Mouse (Mus musculus) embryonic facial prominence, embryonic 13.5 days (tissue): ENCODE data around the gene Ube3c. TPM values are rescaled to one million over a fixed set of nuclear protein-coding genes. Genes with fewer than 3 reads are reported as not detected.
"Not testable (repeated sequence)": the region's sequence is repeated elsewhere in the genome, so short reads cannot be mapped to it uniquely, and the experiment has no call there.

ENCODE experiments used
- ATAC-seq: fragments of 200-750 bp; cut with Nextera tagmentation; 2 replicates; pipeline ENCODE4 v1.8.0; 2017; ENCODE audit warnings: low read depth; ENCODE audit not compliant: insufficient number of reproducible peaks, insufficient read depth, low FRiP score, low TSS enrichment
- H3K27ac ChIP-seq: fragments of 300-500 bp; sonication (generic); 2 replicates; pipeline ENCODE4 v1.5.1; 2015; ENCODE audit warnings: moderate library complexity, mild to moderate bottlenecking, inconsistent platforms
- H3K27me3 ChIP-seq: fragments of 300-500 bp; sonication (generic); 2 replicates; pipeline ENCODE4 v1.6.1; 2015; ENCODE audit warnings: mild to moderate bottlenecking, inconsistent platforms
- H3K36me3 ChIP-seq: fragments of 300-500 bp; sonication (generic); 2 replicates; pipeline ENCODE4 v1.6.1; 2015; ENCODE audit warnings: mild to moderate bottlenecking, inconsistent platforms
- H3K4me1 ChIP-seq: fragments of 300-500 bp; sonication (generic); 2 replicates; pipeline ENCODE4 v1.6.1; 2015; ENCODE audit warnings: inconsistent platforms
- H3K4me2 ChIP-seq: fragments of 300-500 bp; sonication (generic); 2 replicates; pipeline ENCODE4 v1.6.1; 2015; ENCODE audit warnings: moderate library complexity, mild to moderate bottlenecking, inconsistent platforms
- H3K4me3 ChIP-seq: fragments of 300-500 bp; sonication (generic); 2 replicates; pipeline ENCODE4 v1.5.1; 2015; ENCODE audit warnings: mild to moderate bottlenecking, inconsistent platforms
- H3K9ac ChIP-seq: fragments of 300-500 bp; sonication (generic); 2 replicates; pipeline ENCODE4 v1.6.1; 2015; ENCODE audit warnings: mild to moderate bottlenecking, inconsistent platforms
- H3K9me3 ChIP-seq: fragments of 300-500 bp; sonication (generic); 2 replicates; pipeline ENCODE4 v1.6.1; 2016; ENCODE audit warnings: inconsistent platforms
- WGBS: fragments of 180-500 bp; shearing (Covaris S2); methylation state at CpG from one replicate; pipeline ENCODE4 v1.1.7; 2015; ENCODE audit warnings: mixed read lengths; 5-methylcytosine and 5-hydroxymethylcytosine counted together
- polyA plus RNA-seq: library from polyadenylated mRNA; unstranded; fragments of >200 nt; fragmentation: Nextera tagmentation; extraction: Ambion mirVana; gene quantifications from 2 replicates; pipeline ENCODE4 v1.2.1, GENCODE M21; 2015

The Ube3c gene
- polyA plus RNA-seq, 1 experiment from 2014 or later = 17.5 TPM

DNA sequence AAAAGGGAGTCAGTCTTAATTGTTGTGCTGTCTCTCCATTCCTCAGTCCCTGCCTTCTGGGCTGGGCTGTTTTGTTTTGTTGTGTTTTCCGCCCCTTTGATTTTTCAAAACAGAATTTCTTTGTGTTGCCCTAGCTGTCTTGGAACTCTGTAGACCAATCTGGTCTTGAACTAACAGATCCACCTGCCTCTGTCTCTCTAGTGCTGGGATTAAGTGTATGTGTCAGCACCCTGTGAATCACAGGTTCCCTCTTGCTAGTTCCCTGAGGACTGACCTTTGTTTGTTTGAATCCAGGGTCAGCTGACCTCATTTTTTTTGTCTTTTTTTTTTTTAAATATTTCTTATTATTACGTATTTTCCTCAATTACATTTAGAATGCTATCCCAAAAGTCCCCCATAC lies 60.9 kb downstream of the Ube3c start:
- Histone ChIP-seq H3K27me3 (no peaks in the 10 kb centered on the region), H3K9me3 (no peaks in the 10 kb centered on the region), H3K36me3 (peaks cover 48% of the 10 kb centered on the region), H3K4me2 (no peak overlapping the region), H3K4me1 (no peaks in the 10 kb centered on the region), H3K4me3 (no peak overlapping the region), H3K27ac (no peak overlapping the region), H3K9ac (no peak overlapping the region)
- WGBS = 98% methylated on average over 2 of the region's 2 CpGs
- no peak for ATAC-seq

DNA sequence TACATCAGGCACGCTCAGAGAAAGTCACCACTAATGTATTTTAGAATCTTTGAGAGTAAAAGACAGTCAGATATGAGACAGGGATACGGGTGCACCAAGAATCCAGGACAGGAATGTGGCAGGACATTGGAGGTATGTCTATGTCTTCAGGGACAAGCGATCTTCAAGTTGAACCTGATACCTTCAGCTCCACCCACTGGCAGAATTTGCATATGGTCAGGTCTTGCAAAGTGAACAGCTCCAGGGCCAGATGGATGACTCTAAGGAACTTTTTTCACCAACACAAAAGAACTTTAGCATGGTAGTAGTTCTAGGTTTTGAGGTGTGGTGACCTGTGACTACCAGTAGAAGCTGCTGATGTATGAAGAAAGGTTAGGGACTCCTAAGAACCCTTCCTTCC lies 62.7 kb downstream of the Ube3c start:
- Histone ChIP-seq H3K4me3 (no peak overlapping the region), H3K9ac (no peak overlapping the region), H3K4me2 (no peak overlapping the region), H3K27me3 (no peaks in the 10 kb centered on the region), H3K36me3 (peaks cover 52% of the 10 kb centered on the region), H3K9me3 (no peaks in the 10 kb centered on the region), H3K27ac (no peak overlapping the region), H3K4me1 (no peaks in the 10 kb centered on the region)
- 70% methylated on average over 3 of the region's 3 CpGs for WGBS
- no peak for ATAC-seq

DNA sequence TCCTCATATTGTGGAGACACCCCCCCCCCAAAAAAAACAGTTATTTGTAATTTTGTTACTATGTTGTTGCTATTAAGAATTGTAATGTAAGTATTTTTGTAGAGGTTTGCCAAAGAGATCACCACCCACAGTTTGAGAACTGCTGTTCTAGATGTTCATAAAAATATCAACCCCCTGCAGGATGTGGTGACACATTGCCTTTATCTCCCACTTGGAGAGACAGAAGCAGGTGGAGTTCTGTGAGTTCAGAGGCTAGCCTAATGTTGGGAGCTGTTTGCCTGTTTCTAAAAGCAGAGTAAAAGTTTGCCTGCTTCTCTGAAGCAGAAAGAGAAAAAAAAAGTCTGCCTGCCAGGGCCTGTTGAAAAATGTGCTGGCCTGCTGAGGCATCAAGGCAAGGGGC lies 67.3 kb downstream of the Ube3c start:
- Histone ChIP-seq H3K4me3 (no peak overlapping the region), H3K9me3 (no peaks in the 10 kb centered on the region), H3K4me2 (no peak overlapping the region), H3K36me3 (peaks cover 61% of the 10 kb centered on the region), H3K27me3 (no peaks in the 10 kb centered on the region), H3K4me1 (no peaks in the 10 kb centered on the region), H3K27ac (no peak overlapping the region), H3K9ac (no peak overlapping the region)
- no peak for ATAC-seq

DNA sequence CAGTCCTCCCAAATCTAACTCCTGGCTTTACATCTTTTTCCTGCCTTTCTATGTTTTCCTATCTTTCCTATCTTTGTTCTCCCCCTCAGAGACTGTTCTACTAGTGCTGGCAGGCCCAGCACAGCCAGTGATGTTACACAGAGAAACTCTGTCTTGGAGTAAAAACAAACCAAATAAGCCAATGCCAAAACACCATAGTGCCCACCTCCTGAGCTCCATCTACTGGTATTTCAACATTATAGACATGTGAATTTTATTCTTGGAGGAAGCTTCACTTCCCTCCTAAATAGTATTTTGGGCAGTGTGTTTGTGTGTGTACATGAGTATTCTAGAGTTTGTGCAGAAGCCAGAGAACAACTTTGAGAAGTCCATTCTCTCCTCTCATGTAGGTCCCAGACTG lies 67.8 kb downstream of the Ube3c start:
- no peaks in the 10 kb centered on the region for H3K4me1 ChIP-seq
- H3K36me3 ChIP-seq = peaks cover 61% of the 10 kb centered on the region
- no peak overlapping the region for H3K9ac ChIP-seq
- no peaks in the 10 kb centered on the region for H3K9me3 ChIP-seq
- H3K4me2 ChIP-seq = no peak overlapping the region
- no peak overlapping the region for H3K27ac ChIP-seq
- no peaks in the 10 kb centered on the region for H3K27me3 ChIP-seq
- no peak overlapping the region for H3K4me3 ChIP-seq
- no peak for ATAC-seq

DNA sequence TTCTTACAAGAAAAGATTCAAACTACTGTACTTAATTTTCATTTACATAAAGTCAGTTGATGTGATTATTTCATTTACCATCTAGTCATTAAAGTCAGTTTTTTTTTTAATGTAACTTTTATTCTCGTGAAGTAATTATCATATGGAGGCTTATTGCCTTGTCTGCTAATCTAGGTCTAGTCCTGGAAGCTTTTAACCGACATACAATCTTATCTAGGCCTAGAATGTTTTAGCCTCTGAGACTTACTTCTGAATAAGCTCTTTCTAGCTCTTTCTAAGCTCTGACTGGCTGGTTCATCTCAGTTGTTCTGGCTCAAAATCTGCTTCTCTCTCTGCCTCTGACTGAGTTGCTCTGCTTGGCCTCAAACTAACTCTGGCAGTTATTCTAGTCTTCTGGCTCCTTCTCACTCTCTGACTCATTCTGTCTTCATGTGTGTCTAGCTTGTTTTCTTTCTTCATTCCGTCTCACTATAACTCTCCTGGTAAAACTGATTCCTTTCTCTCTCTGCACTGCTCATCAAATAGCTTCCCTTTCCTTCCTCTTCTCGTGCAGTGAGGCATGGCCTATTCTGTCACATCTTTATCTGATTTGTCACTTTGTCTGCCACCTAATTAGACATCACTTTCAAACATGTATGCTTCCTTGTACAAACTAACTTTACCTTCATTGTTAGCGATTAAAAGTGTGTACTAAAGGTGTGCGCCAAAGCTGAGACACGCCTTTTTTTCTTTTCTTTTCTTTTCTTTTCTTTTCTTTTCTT lies 72.3 kb downstream of the Ube3c start:
- WGBS = 86% methylated on average over 7 of the region's 7 CpGs
- no peak overlapping the region for H3K4me2 ChIP-seq
- peaks cover 58% of the 10 kb centered on the region for H3K36me3 ChIP-seq

DNA sequence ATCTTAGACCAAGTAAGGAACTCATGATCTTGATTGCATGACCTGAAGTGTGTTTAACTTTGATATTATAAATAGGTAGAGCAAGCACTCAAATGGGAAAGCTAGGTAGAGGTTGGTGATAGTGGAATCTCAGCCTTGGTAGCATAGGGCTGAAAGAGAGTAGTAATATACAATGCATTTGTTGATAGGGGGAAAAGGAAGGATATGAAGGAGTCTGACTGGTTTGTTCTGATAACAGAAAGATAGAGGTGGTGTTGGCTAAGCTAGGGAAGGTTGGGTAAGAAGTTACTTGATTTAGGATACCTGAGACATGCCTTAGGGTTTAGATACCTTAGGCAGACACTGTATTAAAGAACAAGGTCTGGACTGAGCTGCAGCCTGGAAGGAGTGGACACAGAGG lies 82.7 kb downstream of the Ube3c start:
- Histone ChIP-seq H3K4me2 (no peak overlapping the region), H3K27ac (no peak overlapping the region), H3K4me3 (no peak overlapping the region), H3K27me3 (no peaks in the 10 kb centered on the region), H3K9me3 (no peaks in the 10 kb centered on the region), H3K4me1 (no peaks in the 10 kb centered on the region), H3K9ac (no peak overlapping the region), H3K36me3 (peaks cover 38% of the 10 kb centered on the region)
- no peak for ATAC-seq

More for the DNA sequence above, 72.3 kb downstream of the Ube3c start:
- H3K4me1 ChIP-seq = no peaks in the 10 kb centered on the region
- H3K9ac ChIP-seq = no peak overlapping the region
- H3K4me3 ChIP-seq = no peak overlapping the region
- H3K27me3 ChIP-seq = no peaks in the 10 kb centered on the region
- no peak for ATAC-seq
- H3K27ac ChIP-seq = no peak overlapping the region
- no peaks in the 10 kb centered on the region for H3K9me3 ChIP-seq

DNA sequence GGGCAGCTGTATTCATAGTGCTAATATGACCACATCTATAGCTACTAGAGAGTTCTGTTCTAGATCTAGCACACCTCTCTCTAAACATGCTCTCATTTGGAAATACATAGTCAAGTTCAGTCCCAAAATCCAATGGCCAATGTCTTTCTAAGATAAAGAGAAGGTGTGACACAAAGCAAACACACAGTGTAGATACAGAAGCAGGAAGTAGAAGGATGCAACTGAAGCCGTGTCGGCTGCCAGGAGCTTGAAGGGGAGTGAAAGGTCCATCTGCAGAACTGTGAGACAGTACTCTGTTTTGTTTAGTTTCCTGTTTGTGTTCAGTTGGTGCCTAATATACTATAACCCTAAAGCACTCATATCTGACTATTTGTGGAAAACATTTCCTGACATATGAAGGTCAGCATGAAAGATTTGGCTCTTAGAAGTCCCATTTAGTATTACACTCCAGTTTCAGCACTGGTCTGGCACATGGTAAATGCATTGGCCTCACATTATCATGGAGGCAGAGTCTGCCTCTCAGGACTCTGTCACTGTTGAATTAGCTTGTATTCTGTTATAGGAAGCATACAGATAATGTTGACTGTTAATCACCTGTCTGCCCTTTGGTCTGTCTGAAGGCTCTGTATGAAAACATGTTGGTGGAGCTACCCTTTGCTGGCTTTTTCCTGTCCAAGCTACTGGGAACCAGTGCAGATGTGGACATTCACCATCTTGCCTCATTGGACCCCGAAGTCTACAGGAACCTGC lies 88.7 kb downstream of the Ube3c start:
- Histone ChIP-seq H3K9ac (no peak overlapping the region), H3K9me3 (no peaks in the 10 kb centered on the region), H3K36me3 (peaks cover 40% of the 10 kb centered on the region), H3K4me1 (no peaks in the 10 kb centered on the region), H3K27me3 (no peaks in the 10 kb centered on the region), H3K4me2 (no peak overlapping the region), H3K27ac (no peak overlapping the region), H3K4me3 (no peak overlapping the region)
- 93% methylated on average over 3 of the region's 3 CpGs for WGBS
- no peak for ATAC-seq

DNA sequence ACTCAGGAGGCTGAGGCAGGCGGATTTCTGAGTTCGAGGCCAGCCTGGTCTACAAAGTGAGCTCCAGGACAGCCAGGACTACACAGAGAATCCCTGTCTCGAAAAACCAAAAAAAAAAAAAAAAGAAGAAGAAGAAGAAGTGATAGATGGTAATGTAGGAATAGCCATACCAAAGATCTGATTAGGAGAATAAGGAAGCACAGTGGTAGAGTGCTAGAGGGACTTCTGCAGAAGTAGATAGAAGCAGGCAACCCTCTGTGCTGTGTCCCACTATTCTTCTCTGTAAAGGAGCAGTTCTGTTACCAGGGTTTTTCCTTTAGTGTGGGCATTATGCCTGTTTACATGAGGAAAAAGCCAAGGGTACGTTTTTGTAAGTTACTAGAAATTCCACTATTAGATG lies 92.2 kb downstream of the Ube3c start:
- H3K27ac ChIP-seq, H3K4me2 ChIP-seq, H3K4me3 ChIP-seq, H3K4me1 ChIP-seq, H3K9ac ChIP-seq, ATAC-seq, H3K9me3 ChIP-seq, H3K27me3 ChIP-seq: not testable (repeated sequence)
- H3K36me3 ChIP-seq = peaks cover 56% of the 10 kb centered on the region
- 92% methylated on average over 4 of the region's 4 CpGs for WGBS

DNA sequence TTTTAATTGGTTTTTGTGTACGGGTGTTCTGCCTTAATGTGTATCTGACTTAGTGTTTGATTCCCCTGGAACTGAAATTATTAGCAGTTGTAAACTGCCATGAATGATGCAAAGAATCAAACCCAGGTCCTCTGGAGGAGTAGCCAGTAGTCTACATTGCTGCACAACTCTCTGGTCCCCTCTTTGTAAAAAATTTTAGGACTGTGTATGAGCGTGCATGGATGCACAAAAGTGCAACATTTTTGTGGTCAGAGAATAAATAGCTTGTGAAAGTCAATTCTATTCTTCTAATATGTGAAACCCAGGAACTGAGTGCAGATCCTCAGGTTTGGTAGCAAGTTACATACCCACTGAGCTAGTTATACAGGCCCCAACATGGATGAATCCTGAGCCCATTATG lies 96.3 kb downstream of the Ube3c start:
- no peak for ATAC-seq
- Histone ChIP-seq H3K4me1 (no peaks in the 10 kb centered on the region), H3K27me3 (no peaks in the 10 kb centered on the region), H3K9me3 (no peaks in the 10 kb centered on the region), H3K4me2 (no peak overlapping the region), H3K4me3 (no peak overlapping the region), H3K36me3 (peaks cover 66% of the 10 kb centered on the region), H3K27ac (no peak overlapping the region), H3K9ac (no peak overlapping the region)
- 90% methylated on average over 2 of the region's 2 CpGs for WGBS

DNA sequence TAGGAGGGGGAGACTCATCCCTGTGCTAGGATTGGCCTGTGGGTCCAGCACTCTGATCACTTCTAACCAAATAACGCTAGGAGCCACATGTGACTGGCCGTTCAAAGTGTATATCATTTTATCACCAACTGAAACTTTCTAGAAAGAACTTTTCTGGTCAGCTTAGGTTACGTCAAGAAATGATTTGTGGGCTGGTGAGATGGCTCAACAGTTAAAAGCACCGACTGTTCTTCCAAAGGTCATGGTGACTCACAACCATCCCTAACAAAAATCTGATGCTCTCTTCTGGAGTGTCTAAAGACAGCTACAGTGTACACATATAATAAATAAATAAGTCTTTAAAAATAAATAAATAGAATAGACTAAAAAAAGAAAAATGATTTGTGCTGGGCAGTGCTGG lies 103.5 kb downstream of the Ube3c start:
- Histone ChIP-seq H3K4me2 (no peak overlapping the region), H3K4me3 (no peak overlapping the region), H3K36me3 (peaks cover 82% of the 10 kb centered on the region), H3K27me3 (no peaks in the 10 kb centered on the region), H3K27ac (no peak overlapping the region), H3K9ac (no peak overlapping the region), H3K4me1 (no peaks in the 10 kb centered on the region), H3K9me3 (no peaks in the 10 kb centered on the region)
- no peak for ATAC-seq
- WGBS = 93% methylated on average over 4 of the region's 4 CpGs

DNA sequence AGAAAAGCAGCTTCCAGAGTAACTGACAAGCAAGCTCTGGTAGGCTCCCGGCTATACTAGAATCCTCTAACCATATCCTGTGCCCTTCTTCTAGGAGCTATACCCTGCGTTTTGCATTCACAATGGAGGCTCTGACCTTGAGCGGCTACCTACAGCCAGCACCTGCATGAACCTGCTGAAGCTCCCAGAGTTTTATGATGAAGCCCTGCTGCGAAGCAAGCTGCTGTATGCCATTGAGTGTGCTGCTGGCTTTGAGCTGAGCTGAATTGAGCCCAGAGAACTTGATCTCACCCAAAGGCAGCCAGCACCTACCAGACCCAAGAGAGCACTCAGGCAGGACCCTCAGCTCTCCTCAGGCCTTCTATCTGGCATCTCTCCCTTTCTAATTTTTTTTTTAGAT lies 105.3 kb downstream of the Ube3c start:
- H3K4me3 ChIP-seq = no peak overlapping the region
- H3K9me3 ChIP-seq = no peaks in the 10 kb centered on the region
- H3K27me3 ChIP-seq = no peaks in the 10 kb centered on the region
- H3K27ac ChIP-seq = no peak overlapping the region
- no peaks in the 10 kb centered on the region for H3K4me1 ChIP-seq
- no peak overlapping the region for H3K9ac ChIP-seq
- WGBS = 92% methylated on average over 4 of the region's 4 CpGs
- peaks cover 66% of the 10 kb centered on the region for H3K36me3 ChIP-seq
- no peak overlapping the region for H3K4me2 ChIP-seq
- ATAC-seq = no peak

DNA sequence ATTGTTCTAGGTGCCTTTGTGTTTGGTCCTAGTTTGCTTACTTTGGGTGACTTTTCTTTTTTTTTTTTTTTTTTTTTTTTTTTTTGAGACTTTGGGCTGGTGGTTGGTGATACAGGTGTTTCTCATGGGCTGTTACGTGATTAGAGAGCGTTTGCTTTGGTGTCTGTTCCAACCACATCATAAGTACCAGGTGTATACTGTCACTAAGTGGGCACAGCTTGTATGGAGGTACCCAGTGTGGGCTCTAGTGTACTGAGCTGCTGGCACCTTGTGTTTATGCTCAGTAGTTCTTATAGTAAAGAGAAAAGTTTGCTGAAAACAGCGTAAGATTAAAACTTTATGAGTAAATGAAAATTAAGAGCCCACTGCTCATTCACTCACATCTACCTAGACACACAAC lies 107.4 kb downstream of the Ube3c start:
- H3K4me2 ChIP-seq = no peak overlapping the region
- no peak overlapping the region for H3K4me3 ChIP-seq
- H3K4me1 ChIP-seq = no peaks in the 10 kb centered on the region
- no peak for ATAC-seq
- peaks cover 49% of the 10 kb centered on the region for H3K36me3 ChIP-seq
- no peaks in the 10 kb centered on the region for H3K9me3 ChIP-seq
- no peaks in the 10 kb centered on the region for H3K27me3 ChIP-seq
- WGBS = 90% methylated on average over 3 of the region's 3 CpGs
- no peak overlapping the region for H3K27ac ChIP-seq
- no peak overlapping the region for H3K9ac ChIP-seq
